Mouse (Mus musculus) lung, postnatal 0 days (tissue): ENCODE measurements at regions not wholly inside any gene's neighbourhood (a gene's known extent, or its start where the extent isn't known, plus 50 kb on each side); places are given as distances from the start of the nearest gene placed in this dataset.

Experiments used
- ATAC-seq: fragments of 200-750 bp; cut with Nextera tagmentation; 2 replicates; pipeline ENCODE4 v1.8.0; 2017; ENCODE audit warnings: moderate library complexity
- DNase-seq: peaks from one replicate; pipeline ENCODE4 v3.0.0-alpha.2; 2016; ENCODE audit warnings: low spot score
- H3K27ac ChIP-seq: fragments of 300-500 bp; sonication (generic); 2 replicates; pipeline ENCODE4 v1.5.1; 2014; ENCODE audit warnings: antibody characterized with exemption, mild to moderate bottlenecking, low read length, mixed read lengths
- H3K27me3 ChIP-seq: fragments of 300-500 bp; sonication (generic); replicated peaks from 2 replicates; pipeline ENCODE4 v1.6.1; 2014; ENCODE audit warnings: low read length, mixed read lengths; ENCODE audit not compliant: insufficient read depth
- H3K36me3 ChIP-seq: fragments of 300-500 bp; sonication (generic); 2 replicates; pipeline ENCODE4 v1.6.1; 2014; ENCODE audit warnings: low read length, mixed read lengths; ENCODE audit not compliant: insufficient read depth
- H3K4me1 ChIP-seq: fragments of 300-500 bp; sonication (generic); 2 replicates; pipeline ENCODE4 v1.6.1; 2014; ENCODE audit warnings: antibody characterized with exemption, low read depth, low read length, mixed read lengths; ENCODE audit not compliant: insufficient read depth
- H3K4me2 ChIP-seq: fragments of 300-500 bp; sonication (generic); replicated peaks from 2 replicates; pipeline ENCODE4 v1.6.1; 2014; ENCODE audit warnings: low read depth, mild to moderate bottlenecking, low read length, moderate library complexity, mixed read lengths
- H3K4me3 ChIP-seq: fragments of 300-500 bp; sonication (generic); 2 replicates; pipeline ENCODE4 v1.5.1; 2014; ENCODE audit warnings: low read depth, low read length
- H3K9ac ChIP-seq: fragments of 300-500 bp; sonication (generic); replicated peaks from 2 replicates; pipeline ENCODE4 v1.6.1; 2014; ENCODE audit warnings: low read depth, mild to moderate bottlenecking
- H3K9me3 ChIP-seq: fragments of 300-500 bp; sonication (generic); 2 replicates; pipeline ENCODE4 v1.6.1; 2016; ENCODE audit warnings: low read length, mixed read lengths
- CTCF ChIP-seq: IDR thresholded peaks from 2 replicates; pipeline ENCODE4 v1.5.1; 2016; ENCODE audit warnings: antibody characterized with exemption, mild to moderate bottlenecking
- EP300 ChIP-seq: IDR thresholded peaks from 2 replicates; pipeline ENCODE4 v1.6.1; 2016; ENCODE audit warnings: antibody characterized with exemption, mild to moderate bottlenecking, control low read depth
- WGBS: fragments of 180-500 bp; shearing (Covaris S2); extraction: QIAGEN DNeasy Blood & Tissue Kit; methylation state at CpG from one replicate; pipeline ENCODE4 v1.1.7; 2014; 5-methylcytosine and 5-hydroxymethylcytosine counted together

DNA sequence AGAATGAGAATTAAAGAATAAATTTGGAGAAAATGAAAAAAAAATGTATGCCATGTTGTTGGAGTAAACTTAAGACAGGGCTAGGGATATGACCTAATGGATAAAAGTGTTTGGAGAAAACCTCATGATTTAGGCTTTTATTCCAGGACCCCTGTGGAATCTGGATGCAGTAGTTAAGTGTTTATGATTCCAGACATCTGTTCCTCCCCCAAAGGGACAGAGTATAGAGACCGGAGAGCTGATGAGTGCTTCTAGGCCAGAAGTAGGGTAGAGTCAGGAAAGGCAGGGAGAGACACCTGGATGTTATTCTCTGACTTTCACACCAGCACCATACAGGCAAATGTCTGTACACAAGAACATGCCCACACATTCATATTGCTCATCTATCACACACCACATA lies 52.0 kb upstream of the Csl start:
- ATAC-seq (no peak), DNase-seq (no peak)
- Histone ChIP-seq H3K27me3 (no peaks in the 10 kb centered on the region), H3K4me1 (no peaks in the 10 kb centered on the region), H3K36me3 (no peaks in the 10 kb centered on the region), H3K4me3 (no peak overlapping the region), H3K4me2 (no peak overlapping the region), H3K9me3 (no peaks in the 10 kb centered on the region), H3K9ac (no peak overlapping the region), H3K27ac (no peak overlapping the region)
- 52% methylated on average over 1 of the region's 1 CpGs for WGBS
- TF ChIP-seq EP300, result no peak
- TF ChIP-seq CTCF, result no peak
